Mouse (Mus musculus) stomach, postnatal 0 days (tissue): ENCODE results near the gene Bicd2.

Experiments used
- CTCF ChIP-seq: IDR thresholded peaks from 2 replicates; pipeline ENCODE4 v1.5.1; 2016; ENCODE audit warnings: antibody characterized with exemption, low read depth, mild to moderate bottlenecking, moderate library complexity
- EP300 ChIP-seq: optimal IDR thresholded peaks from 2 replicates; pipeline ENCODE3; 2016; ENCODE audit warnings: antibody characterized with exemption

DNA sequence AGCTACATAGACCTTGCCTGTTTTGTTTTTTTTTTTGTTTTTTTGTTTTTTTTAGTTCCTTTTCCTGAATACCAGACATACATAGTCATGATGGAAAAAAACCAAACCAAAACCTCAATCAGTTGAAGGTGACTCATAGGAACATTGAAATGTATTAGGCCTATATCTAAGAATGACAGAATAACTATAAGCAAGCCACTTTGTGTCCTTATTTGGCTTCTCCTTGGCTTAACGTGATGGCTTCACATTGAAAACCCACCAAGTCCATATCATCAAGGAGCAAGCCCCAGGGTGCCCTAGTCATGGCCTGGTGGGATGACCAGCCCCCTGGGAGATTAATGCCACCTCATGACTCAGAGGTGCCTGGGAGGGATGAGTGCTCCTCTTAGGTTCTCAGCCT, 40.6 kb upstream of the Bicd2 start:
- no peak for TF ChIP-seq CTCF
- TF ChIP-seq EP300, result no peak
